Mouse (Mus musculus) embryonic fibroblast, embryonic 13.5 days (primary cell): ENCODE data around the gene Fads3.

ENCODE experiments used
- CTCF ChIP-seq: IDR thresholded peaks from 2 replicates; pipeline ENCODE4 v1.5.1; 2011; ENCODE audit warnings: mild to moderate bottlenecking, control low read depth, low read length, moderate library complexity, borderline replicate concordance; ENCODE audit not compliant: insufficient read depth
- POLR2A ChIP-seq: IDR thresholded peaks from 2 replicates; pipeline ENCODE4 v1.6.1; 2011; ENCODE audit warnings: low read depth, mild to moderate bottlenecking, control low read depth, low read length, moderate library complexity

DNA sequence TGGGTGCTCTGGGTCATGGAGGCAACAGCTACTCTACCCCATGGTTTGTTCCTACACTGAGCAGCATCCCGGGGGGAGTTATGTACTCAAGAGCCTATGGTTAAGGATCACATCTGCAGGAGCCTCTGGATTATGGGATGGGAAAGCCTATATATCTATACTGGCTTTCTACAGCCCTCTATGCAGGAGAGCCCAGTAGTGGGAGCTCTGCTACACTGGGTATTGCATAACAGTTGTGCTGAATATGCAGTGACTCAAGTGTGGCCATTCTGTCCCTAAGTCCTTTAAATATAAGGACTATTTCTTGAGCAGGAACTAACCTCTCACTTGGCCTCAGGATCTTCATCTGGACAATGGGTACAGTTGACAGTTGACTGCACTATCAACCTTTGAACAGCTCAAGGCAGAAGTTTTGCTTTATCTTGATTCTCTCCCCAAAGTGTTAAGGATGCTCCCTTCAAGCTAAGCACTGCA lies 17.0 kb downstream of the Fads3 start:
- TF ChIP-seq CTCF (no peak), POLR2A (no peak)
